In genomic region chr3:95174011-95174592, GRCm38 (mm10) we compare ENCODE assay signal across 8 mouse cellular contexts. TPM values are rescaled to one million over a fixed set of nuclear protein-coding genes. Genes with fewer than 3 reads are reported as not detected.
A peak's percentile ranks its signal among the peaks of the same experiment; 100 is the strongest.
DNase-seq lines count a peak whose midpoint lies in the region; ATAC-seq lines count a peak whose summit lies in the region.

No protein-coding gene starts in this region.

- H3K27me3 ChIP-seq in hindbrain, embryonic 14.5 days (ENCODE audit: control insufficient read depth, insufficient read depth, low read length), result peaks cover 25% of the 10 kb centered on the region

- peak overlapping the region; percentile 40 for H3K4me2 ChIP-seq in hindbrain, embryonic 14.5 days (replicated peaks)

- H3K4me1 ChIP-seq in hindbrain, embryonic 14.5 days (replicated peaks; ENCODE audit: control insufficient read depth, insufficient read depth, low read length), result peaks cover 6% of the 10 kb centered on the region; the same call in 1 of the 2 replicates

- no peak overlapping the region for H3K9ac ChIP-seq in hindbrain, embryonic 14.5 days

- H3K36me3 ChIP-seq in hindbrain, embryonic 14.5 days (replicated peaks; ENCODE audit: control insufficient read depth, insufficient read depth), result peaks cover 48% of the 10 kb centered on the region

- no peaks in the 10 kb centered on the region for H3K9me3 ChIP-seq in hindbrain, embryonic 14.5 days (ENCODE audit: control insufficient read depth, low read length)

- no peak overlapping the region for H3K27ac ChIP-seq in hindbrain, embryonic 14.5 days

- 4% methylated on average over 16 of the region's 16 CpGs for WGBS in hindbrain, embryonic 14.5 days

- peak; percentile 89 for DNase-seq in R1 (ENCODE audit: low read depth, low spot score)
- DNase-seq in cerebellum, postnatal 25 days, result peak; percentile 92 to 94
- peak; percentile 89 for DNase-seq in gastrocnemius, adult 18-20 months (ENCODE audit: low spot score)
- peak; percentile 87 for DNase-seq in hindbrain, embryonic 14.5 days (ENCODE audit: low spot score)
- peak; percentile 75 to 81 for DNase-seq in layer of hippocampus, postnatal 14 days (ENCODE audit: low spot score in 2 of 2)
- DNase-seq in lung, postnatal 14 days, result peak; percentile 93
- peak; percentile 89 for DNase-seq in retina, embryonic 14.5 days (ENCODE audit: low spot score)
- DNase-seq in thymus, postnatal 4 days, result peak; percentile 94

- 0 out of 2 replicates have a peak, but pooled peaks have one; percentile 42 for ATAC-seq in hindbrain, embryonic 14.5 days (ENCODE audit: low FRiP score)

- H3K4me3 ChIP-seq in hindbrain, embryonic 14.5 days (replicated peaks; ENCODE audit: low read length), result no peak overlapping the region

RNA-seq across cellular contexts. Expression of gene Sema6c, which starts 13.8 kb away (rescaled TPM):
- 100 to 1,000 TPM in 1 of 2 experiments, 10 to 100 TPM in 1; 75.9 to 111 TPM for total RNA-seq in gastrocnemius, adult 18-20 months (2021)
- polyA plus RNA-seq in hindbrain, embryonic 14.5 days (2014; fragmentation: Nextera tagmentation; extraction: Ambion mirVana), result 35.8 and 36.5 TPM in 2 replicates
- 10 to 100 TPM; 48.6 to 52.6 TPM for total RNA-seq in layer of hippocampus, postnatal 14 days (2021)

RNA-seq across cellular contexts. Expression of gene Tnfaip8l2, which starts 31.9 kb away (rescaled TPM):
- under 1 TPM; 0.27 to 0.55 TPM for total RNA-seq in gastrocnemius, adult 18-20 months (2021)
- polyA plus RNA-seq in hindbrain, embryonic 14.5 days (2014; fragmentation: Nextera tagmentation; extraction: Ambion mirVana), result 2.3 and 2.7 TPM in 2 replicates
- total RNA-seq in layer of hippocampus, postnatal 14 days (2021), result 1 to 10 TPM; 2.3 to 3.0 TPM

RNA-seq across cellular contexts. Expression of gene Lysmd1, which starts 40.2 kb away (rescaled TPM):
- 1 to 10 TPM; 6.3 to 6.6 TPM for total RNA-seq in gastrocnemius, adult 18-20 months (2021)
- polyA plus RNA-seq in hindbrain, embryonic 14.5 days (2014; fragmentation: Nextera tagmentation; extraction: Ambion mirVana), result 34.0 and 35.7 TPM in 2 replicates
- total RNA-seq in layer of hippocampus, postnatal 14 days (2021), result 10 to 100 TPM; 22.5 to 22.8 TPM

RNA-seq across cellular contexts. Expression of gene Scnm1, which starts 40.3 kb away (rescaled TPM):
- 10 to 100 TPM; 34.6 to 46.5 TPM for total RNA-seq in gastrocnemius, adult 18-20 months (2021)
- 71.4 and 82.4 TPM in 2 replicates for polyA plus RNA-seq in hindbrain, embryonic 14.5 days (2014; fragmentation: Nextera tagmentation; extraction: Ambion mirVana)
- 10 to 100 TPM; 39.6 to 41.2 TPM for total RNA-seq in layer of hippocampus, postnatal 14 days (2021)

RNA-seq across cellular contexts. Expression of gene Gabpb2, which starts 43.6 kb away (rescaled TPM):
- 10 to 100 TPM in 1 of 2 experiments, 1 to 10 TPM in 1; 7.1 to 10.0 TPM for total RNA-seq in gastrocnemius, adult 18-20 months (2021)
- 3.0 and 3.9 TPM in 2 replicates for polyA plus RNA-seq in hindbrain, embryonic 14.5 days (2014; fragmentation: Nextera tagmentation; extraction: Ambion mirVana)
- 10 to 100 TPM; 10.5 to 11.8 TPM for total RNA-seq in layer of hippocampus, postnatal 14 days (2021)
